Mouse (Mus musculus) heart, adult 8-10 months (tissue): ENCODE measurements around the gene Mto1. TPM values are rescaled to one million over a fixed set of nuclear protein-coding genes. Genes with fewer than 3 reads are reported as not detected.
"Not testable (repeated sequence)": the region's sequence is repeated elsewhere in the genome, so short reads cannot be mapped to it uniquely, and the experiment has no call there.

ENCODE experiments used
- DNase-seq: peaks from one replicate; pipeline ENCODE4 v3.0.0; 2022; ENCODE audit warnings: low spot score
- total RNA-seq, 4 experiments: library from RNA; stranded (reverse); gene quantifications; 2 replicates each; pipeline ENCODE4 v1.2.4; 2022

Mto1 gene
- total RNA-seq, 4 experiments from 2014 or later = 23.6 to 29.9 (median 27.6) TPM

DNA sequence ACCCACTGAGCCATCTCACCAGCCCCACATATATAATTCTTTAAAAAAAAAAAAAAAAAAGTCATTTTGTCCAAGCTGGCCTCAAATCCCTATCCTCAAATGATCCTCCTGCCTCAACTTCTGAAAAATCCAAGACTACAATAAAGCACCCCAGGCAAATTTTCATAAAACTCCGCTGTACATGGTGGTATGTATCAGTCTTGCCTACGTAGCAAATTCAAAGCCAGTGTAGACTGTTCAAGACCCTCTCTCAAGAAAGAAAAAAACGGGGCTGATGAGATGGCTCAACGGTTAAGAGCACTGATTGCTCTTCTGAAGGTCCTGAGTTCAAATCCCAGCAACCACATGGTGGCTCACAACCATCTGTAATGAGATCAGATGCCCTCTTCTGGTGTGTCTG, 27.9 kb downstream of the Mto1 start:
- no peak for DNase-seq

DNA sequence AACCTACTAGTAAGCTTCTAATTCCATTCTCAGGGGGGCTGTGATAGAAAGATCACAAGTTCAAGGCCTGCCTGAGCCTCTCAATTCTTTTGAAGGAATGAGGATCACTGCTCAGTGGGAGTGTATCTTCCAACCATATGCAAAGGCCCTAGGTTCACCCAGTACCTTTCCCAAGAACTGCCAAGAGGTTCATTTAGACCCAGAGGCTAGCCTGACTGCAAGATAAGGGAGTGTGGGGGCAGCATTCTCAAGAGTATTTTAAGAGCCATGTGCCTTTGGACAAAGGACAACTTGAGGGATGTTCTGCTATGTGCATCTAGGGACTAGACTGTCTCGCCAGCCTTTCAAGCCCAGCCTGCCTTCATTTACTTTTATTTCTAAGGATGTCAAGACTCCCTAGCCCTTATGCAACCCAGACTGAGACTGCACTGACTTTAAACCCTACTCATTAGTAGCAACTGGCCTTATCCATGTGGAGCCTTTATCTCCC, 28.6 kb downstream of the Mto1 start:
- DNase-seq = no peak

DNA sequence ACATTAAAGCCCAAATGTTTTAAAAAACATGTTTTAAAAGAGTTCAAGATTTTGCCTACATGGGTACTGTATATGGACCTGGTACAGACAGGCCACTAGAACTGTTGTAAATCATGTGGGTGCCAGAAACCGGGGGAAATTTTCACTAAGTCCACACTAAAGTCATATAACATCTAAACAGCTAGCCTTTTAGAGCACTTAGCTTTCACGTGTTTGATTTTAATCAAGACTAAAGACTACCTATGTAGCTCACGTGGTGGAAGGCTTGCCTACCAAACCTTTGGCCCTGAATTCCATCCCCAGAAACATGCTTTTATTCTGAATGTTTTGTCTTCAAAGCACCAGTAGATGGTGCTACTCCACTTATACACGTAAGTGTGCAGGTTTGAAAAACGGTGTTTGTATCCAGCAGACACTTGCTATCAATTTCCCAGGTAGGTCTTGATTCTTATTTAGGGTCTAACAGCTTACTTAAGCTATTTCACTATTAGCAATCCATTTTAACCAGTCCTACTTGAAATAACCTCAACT, 29.1 kb downstream of the Mto1 start:
- DNase-seq = peak; percentile 21

DNA sequence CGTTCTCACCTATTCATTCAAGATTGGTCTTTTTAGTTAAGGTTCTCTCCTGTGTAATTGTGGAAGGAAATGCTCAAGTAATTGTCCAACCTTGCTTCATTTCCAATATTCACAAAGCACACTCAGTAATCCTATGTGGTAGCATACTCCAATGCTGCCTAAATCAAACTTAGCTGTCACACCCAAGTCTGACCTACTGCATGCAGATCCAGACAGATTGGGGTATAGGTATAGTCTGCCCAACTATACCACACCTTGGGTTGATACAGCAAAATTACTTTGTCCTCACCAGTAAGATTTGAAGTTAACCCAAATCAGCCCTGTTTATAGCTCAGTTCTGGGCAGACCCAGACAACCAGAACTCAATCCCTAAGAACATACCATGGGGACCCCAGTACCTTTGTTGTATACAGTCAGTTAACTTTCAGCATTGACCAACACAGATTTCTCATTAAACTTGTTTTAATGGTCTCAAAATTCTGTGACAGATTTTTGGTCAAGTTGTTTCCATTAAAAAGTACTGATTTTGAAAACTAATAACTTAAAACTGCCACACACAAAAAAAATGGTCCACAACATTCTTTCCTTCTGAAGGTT, 30.1 kb downstream of the Mto1 start:
- not testable (repeated sequence) for DNase-seq

DNA sequence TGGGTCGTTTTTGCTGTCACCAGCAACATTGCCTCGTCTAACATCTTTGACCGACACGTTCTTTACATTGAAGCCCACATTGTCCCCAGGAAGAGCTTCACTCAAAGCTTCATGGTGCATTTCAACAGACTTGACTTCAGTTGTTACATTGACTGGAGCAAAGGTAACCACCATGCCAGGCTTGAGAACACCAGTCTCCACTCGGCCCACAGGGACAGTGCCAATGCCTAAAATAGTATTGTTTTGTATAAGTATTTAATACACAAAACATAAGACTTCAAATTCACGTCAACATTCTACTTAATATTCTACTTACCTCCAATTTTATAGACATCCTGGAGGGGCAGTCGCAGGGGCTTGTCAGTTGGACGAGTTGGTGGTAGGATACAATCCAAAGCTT, 31.3 kb downstream of the Mto1 start:
- not testable (repeated sequence) for DNase-seq

DNA sequence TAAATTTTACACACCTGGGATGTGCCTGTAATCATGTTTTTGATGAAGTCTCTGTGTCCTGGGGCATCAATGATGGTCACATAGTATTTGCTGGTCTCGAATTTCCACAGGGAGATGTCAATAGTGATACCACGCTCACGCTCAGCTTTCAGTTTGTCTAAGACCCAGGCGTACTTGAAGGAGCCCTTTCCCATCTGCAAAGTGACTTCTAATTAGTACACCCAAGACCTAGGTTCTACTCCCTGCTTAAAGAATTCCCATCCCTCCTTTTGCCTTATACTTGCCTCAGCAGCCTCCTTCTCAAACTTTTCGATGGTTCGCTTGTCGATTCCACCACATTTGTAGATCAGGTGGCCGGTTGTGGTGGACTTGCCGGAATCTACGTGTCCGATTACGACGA, 32.2 kb downstream of the Mto1 start:
- DNase-seq = not testable (repeated sequence)

DNA sequence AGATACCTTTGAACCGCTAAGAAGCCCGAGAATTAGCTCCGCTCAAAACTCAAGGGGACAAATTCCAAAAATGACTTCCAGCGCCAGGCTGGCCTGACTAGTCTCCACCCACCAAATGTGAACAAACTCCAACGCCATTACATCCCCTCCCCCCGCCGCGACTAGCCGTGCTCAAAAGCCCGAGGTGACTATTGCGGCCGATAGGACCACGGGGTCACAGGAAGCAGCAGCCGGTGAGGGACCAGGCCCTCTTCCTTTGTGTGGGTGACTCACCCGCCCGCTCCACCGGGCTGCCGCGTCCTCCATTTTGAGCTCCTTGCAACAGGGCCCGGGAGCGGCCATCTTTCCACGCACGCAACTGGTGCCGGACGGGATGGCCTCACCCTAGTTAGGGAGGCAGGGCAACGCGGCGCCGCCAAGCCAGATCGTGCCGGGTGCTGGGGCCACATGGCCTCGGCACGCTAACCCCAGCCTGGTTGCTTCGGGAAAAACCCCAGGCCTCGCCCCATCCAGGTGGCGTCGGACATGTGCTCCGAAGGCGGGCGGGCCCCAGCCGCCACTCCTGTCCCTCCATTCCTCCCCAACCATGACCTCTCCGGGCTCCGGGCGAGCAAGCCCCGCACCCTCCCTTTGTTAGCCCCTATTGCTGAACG, 32.8 kb downstream of the Mto1 start:
- peak; percentile 57 for DNase-seq

DNA sequence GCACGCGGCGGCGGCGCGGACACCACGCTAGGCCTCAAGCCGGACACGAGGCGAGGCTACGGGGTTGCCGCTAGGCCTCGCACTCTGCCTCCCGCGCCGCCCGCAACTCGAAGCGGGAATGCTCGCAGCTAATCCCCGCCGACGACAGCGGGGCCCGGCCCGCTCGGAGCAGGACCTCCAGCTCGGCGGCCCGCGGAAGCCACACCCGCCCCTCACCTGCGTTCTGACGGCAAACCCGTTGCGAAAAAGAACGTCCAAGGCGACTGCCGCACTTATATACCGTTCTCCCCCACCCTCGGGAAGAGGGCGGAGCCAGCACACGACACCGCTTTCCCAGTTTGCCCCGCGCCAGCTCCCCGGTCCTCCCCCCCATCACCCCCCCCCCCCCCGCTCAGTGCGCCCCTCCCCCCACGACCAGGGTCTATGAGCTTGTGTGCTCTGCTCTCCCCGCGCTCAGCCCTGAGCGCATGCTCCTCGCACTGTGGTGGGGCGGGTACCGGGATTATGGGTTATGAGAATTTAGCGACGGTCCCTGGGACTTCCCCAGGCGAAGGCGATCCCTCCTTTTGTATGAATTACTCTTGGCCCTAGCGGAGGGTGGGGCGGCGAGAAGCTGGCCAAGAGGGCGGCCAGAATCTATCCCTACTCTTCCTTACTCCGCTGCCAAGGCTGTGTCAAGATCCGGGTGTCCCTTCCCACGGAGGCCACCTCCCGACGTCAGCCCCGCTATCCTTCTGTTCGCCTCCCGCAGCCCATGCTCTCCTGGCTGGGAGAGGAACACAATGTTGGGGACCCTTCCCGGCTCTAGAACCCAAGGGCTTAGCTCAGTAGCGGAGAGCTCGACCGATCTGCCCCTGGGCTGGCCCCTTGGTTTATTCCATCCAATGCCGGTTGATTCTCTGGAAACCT, 33.7 kb downstream of the Mto1 start:
- peak; percentile 96 for DNase-seq

DNA sequence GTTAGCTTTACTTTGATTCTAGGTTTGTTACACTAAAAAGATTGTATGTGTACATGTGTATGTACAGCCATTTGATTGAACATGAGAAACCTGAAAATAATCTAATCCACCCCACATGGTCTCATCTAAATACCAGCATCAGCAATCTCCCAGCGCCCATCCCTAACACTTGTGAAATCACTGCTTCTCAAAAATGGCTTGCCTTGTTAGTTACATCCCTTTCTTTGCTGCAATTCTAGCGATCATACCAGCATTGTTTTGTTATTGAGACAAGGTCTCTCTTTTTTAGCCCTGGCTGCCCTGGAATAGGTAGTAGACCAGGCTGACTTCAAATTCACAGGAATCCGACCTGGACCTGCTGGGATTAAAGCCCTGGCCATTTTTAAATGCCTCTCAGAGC, 34.4 kb downstream of the Mto1 start:
- DNase-seq = no peak

DNA sequence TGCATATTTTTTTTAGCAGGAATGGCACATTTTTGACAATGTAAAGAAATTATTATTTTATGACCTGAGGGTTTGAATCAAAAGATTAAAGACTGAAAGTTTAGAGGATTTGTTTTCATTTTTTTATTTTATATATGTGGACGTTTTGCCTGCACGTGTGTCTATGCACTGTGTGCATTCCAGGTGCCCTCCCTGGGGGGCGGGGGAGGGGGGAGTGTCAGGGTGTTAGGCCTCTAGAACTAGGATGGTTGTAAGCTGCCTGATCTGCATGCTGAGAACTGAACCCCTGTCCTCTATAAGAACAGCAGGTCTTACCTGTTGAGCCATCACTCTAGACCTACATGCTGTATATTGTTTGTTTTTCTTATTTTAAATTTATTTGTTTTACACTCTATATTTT, 36.7 kb downstream of the Mto1 start:
- DNase-seq = no peak

DNA sequence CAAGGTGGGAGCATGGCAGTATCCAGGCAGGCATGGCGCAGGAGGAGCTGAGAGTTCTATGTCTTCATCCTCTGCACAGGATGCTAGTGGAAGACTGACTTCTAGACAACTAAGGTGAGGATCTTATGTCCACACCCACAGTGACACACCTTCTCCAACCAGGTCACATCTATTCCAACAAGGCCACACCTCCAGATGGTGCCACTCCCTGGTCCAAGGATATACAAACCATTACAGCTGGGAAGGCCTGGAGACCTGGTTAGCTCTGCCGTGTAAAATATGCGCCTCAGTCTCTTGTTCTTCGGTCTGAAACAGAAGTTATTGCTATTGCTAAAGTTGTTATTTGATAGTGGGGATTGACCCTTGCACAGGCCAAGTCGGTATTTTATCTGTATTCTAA, 40.0 kb downstream of the Mto1 start:
- not testable (repeated sequence) for DNase-seq

DNA sequence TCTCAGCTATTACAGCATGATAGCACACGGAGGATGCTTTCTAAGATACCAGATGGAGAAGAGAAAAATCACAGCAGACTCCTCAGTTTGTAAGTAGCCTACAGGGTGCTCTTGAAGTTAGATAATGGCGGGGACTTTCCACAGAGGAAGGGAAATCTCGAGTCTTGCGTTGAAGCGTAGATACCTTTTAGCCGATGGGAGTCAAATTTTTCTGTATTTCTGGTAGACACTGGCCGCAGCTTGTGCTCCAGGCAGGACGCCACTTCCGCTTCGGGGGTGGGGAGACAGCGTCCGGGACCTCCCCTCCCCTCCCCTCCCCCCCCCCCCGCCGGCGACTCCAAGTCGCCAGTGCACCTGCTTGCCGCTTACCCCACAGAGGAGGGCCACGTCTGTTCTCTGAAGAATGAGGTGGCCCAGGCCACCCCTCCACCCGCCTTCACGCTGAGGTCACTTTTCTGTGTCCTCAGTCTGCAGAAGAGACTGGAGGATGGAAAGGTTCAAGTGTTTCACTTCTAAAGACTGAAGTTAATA, 40.9 kb downstream of the Mto1 start, which contains the start of gene Eef1a1:
Gene Eef1a1, minus strand, starts transcription at position 262 of the 531 bp plus-strand sequence.
- peak; percentile 59 for DNase-seq

DNA sequence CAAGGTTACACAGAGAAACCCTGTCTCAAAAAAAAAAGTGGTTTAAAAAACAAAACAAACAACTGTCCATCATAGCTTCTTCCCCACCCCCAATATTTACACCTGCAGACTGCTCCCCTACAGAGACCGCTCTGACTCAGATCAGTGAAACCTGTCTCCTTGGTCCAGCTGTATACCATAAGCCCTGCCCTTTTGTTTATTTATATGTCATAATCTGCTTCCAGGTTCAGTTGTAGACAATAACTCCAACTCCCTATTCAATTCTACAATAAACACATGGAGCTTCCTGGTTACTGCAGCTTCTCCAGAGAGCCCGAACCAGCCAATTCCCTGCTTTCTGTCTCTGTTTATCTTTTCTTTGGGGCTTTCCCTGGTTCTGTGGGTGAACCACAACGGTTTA, 43.2 kb downstream of the Mto1 start:
- no peak for DNase-seq

DNA sequence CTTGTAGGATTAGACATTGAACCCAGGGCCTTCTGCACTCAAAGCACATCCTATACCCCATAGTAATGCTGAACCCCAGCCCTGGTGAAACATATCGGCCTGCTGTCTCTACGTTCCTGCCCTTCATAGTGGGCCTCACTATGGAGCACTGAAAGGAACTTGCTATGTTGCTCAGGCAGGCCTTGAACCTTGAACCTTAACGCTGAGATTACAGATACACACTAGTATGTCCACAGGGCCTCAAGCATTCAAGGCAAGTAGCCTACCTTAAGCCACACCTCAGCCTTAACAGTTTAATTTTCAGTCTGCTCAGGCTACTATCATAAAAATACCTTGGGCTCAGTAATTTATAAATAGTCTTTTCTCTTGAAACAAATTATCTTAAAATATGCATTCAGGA, 44.2 kb downstream of the Mto1 start:
- no peak for DNase-seq

DNA sequence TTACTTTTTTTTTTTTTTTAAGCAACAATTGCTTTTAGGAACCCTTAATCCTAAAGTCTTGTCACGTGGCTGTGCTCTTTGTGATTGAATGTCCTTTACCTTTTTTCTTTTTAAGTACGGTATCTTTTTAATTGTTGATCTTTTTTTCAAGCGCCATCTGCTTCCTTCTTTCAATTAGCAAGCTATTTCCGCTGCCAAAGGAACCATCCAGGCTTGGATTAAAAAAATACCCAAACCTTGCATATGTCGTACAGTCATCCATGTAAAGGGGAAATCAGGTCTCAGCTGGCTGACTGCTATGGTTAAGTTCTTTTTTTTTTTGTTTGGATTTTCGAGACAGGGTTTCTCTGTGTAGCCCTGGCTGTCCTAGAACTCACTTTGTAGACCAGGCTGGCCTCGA, 45.2 kb downstream of the Mto1 start:
- DNase-seq = no peak

DNA sequence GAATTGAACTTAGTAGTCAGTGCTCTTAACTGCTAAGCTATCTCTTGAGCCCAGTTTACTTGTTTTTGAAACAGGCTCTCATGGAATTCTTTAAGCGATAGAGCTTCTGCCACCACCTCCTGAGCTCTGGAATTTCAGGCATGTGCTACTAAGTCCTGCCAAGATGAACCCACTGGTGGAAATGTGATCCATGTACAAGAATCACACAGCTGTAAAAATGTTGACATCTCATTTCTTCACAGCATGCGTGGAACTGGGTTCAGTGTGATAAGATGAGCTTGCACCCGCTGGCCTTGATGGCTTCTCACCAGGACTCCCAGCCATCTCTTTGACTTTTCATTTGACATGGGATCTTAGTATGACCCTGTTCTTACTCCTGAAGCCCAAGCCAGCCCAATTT, 52.4 kb downstream of the Mto1 start:
- DNase-seq = no peak

DNA sequence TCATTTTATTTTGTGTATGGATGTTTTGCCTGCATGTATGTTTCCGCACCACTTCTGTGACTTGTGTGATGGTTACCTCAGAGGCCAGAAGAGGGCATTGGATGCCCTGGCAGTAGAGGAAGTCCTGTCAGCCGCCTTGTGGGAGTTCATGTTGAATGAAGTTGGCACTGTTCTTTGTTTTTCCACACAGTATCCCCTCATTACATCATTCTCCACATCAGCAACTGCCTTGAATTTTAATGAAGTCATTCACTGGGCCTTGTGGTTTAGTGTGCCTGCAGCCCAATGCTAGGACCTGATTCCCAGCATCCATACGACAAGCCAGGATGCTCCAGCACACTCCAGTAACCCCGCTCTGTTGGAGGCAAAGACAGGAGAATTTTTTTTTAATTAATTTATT, 53.3 kb downstream of the Mto1 start:
- DNase-seq = no peak

DNA sequence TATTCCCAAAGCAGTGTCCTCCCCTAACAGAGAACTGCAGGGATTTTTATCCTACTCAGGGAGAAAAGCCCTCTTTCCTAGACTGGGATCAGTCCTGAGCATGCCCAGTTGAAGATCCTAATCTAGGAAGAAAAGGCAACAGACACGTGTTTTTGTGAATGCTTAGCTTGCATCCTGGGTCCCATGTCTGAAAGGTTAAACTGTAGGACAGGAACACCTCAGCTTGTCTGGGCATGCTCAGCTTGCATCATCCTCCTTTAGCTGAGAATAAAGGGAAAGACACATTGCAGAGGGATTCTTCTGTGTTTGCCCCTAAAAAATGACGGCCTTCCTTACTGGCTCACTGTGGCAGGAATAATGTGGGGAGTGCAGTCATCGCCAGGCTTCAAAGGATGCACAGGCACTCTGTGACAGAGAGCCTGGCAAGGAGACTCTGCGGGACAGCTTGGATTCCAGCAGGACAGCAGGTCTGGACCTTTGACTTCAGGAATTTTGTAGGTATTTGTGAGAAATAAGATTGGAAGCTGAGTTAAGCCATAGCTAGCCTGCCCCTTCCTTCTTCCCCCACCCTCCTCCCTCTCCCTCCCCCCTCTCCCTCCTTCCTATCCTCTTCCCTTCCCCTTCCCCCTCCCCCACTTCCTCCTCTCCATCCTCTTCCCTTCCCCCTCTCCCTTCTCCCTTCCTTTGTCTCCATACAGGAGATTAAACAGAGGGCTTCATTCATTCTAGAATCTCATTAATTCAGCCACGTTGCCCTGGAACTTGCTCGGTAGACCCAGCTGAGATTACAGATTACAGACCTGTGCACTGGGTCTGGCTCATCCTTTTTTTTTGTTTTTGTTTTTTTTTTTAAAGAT, 55.4 kb downstream of the Mto1 start:
- DNase-seq = no peak

DNA sequence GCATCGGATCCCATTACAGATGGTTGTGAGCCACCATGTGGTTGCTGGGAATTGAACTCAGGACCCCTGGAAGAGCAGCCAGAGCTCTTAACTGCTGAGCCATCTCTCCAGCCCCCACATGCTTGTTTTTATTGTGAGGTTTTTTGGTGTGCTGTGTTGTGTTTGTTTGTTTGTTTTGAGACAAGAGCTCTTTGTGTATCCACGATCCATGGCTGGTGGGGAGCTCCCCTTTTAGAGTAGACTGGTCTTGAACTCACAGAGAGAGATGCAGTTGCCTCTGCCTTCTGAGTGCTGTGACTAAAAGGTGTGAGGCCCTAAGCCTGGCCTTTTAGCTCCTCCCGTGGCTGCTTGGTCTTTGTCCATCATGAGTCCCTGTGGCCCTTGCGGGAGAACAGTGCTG, 56.1 kb downstream of the Mto1 start:
- no peak for DNase-seq

DNA sequence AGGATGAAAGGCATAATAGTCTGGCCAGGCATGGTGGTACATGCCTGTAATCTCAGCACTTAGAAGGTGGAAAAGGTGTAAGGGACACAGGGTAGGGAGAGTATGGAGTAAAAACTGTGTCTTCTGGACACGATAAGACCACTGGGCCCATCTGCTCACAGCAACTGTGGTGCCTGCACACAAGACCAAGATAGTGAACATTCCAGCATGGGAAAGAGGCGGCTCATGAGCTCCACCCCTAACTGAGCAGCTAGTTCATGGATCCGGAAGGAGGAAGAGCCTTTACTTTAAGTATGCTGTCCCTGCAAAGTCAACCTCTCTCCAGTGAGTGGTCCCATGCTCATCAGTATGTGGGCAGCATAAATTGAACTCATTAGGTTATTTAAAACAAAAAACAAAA, 56.7 kb downstream of the Mto1 start:
- DNase-seq = no peak

DNA sequence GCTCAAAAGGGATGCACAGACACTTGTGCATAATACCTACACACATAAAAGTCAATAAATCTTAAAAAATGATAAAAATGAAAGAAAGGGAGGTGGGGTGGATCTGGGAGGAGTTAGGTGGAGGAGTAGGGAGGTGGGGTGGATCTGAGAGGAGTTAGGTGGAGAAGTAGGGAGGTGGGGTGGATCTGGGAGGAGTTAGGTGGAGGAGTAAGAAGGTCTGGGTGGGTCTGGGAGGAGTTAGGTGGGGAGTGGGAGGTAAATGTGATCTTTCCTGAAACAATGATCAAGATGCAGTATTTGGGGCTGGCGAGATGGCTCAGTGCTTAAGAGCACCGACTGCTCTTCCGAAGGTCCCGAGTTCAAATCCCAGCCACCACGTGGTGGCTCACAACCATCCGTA, 57.2 kb downstream of the Mto1 start:
- no peak for DNase-seq
